Mouse (Mus musculus) duodenum, adult 2 months (tissue): ENCODE results near the gene Klhl24. TPM values are rescaled to one million over a fixed set of nuclear protein-coding genes. Genes with fewer than 3 reads are reported as not detected.

Experiments
- polyA plus RNA-seq: library from polyadenylated mRNA; depleted of rRNA; stranded (reverse); fragments of >200 nt; gene quantifications from 2 replicates; pipeline ENCODE4 v1.2.3, GENCODE M21; 2012; ENCODE audit warnings: low replicate concordance; rRNA removed

Gene Klhl24
- 0.92 and 1.1 TPM in 2 replicates for polyA plus RNA-seq

DNA sequence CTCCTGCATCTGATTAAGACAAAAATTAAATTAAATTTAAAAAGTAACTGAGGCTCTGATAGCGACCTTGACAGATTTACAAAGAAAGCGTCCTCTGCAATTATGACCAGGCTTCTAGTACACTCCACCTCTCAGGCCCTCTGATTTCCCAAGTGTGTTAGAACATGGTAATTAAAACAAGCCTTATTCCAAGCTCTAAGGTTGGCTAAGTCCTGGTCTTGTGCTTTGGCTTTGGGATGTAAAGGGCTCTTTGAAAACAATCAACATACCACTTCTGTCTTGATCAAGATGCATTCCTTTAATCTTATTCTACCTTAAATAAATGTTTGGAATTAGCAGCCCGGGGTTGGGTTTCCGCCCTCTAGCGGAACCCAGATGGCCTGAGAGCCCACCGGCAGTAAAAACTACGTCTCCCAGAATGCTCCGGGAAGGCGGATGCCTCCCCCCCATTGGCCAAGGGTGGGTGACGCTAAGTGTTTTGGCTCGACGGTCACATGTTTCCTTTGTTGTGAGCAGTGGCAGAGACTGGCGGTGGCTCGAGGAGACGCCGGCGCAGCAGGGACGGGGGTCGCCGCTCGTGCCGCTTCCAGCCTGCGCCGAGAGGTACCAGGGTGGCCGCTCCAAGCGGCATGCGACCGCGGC is at the start of gene Klhl24:
Klhl24 (plus strand) TSS at position 474 of the 642 bp plus-strand sequence.

GRCm38 (mm10) chr16:20140772-20141531 is 43.6 kb downstream of the Klhl24 start, which contains the start of gene Yeats2:
Yeats2 (plus strand) TSS chr16:20141063.

Other genes starting within 250 kb of the Klhl24 start
- 0.48 and 1.2 TPM in 2 replicates for gene Klhl6, start 114.5 kb upstream of the Klhl24 start, polyA plus RNA-seq
- 3.0 and 7.3 TPM in 2 replicates for gene Yeats2, start 43.5 kb downstream of the Klhl24 start, polyA plus RNA-seq
- gene Map6d1, start 143.8 kb downstream of the Klhl24 start, polyA plus RNA-seq: 0.21 TPM in 1 of 2 replicates, not detected in the other
- 15.5 and 21.6 TPM in 2 replicates for gene Parl, start 204.8 kb downstream of the Klhl24 start, polyA plus RNA-seq
- 0.09 TPM in 1 of 2 replicates, not detected in the other for gene Cyp2ab1, start 227.9 kb downstream of the Klhl24 start, polyA plus RNA-seq